Mouse (Mus musculus): ENCODE results near the gene Wasl. TPM values are rescaled to one million over a fixed set of nuclear protein-coding genes. Genes with fewer than 3 reads are reported as not detected.

Wasl gene
- polyA plus RNA-seq, 1 experiment = 198 TPM

- H3K4me3 ChIP-seq (ENCODE audit: low read depth, low read length) = no peak overlapping the region
- TF ChIP-seq POLR2A (IDR thresholded peaks at IDR 0.05; ENCODE audit: low read depth, low read length) = no peak
- no peak for TF ChIP-seq CTCF (IDR thresholded peaks at IDR 0.05; ENCODE audit: extremely low read depth, insufficient read length, insufficient replicate concordance, low read depth, low read length)
- peaks cover 27% of the 10 kb centered on the region for H3K36me3 ChIP-seq (ENCODE audit: control insufficient read depth, insufficient read depth, low read length)
- H3K27me3 ChIP-seq (ENCODE audit: control insufficient read depth, insufficient read depth, low read length) = no peaks in the 10 kb centered on the region
- no peak overlapping the region for H3K27ac ChIP-seq (ENCODE audit: insufficient read depth, low read depth, low read length)
- peaks cover 2% of the 10 kb centered on the region; the same call in 1 of the 2 replicates for H3K4me1 ChIP-seq (ENCODE audit: control insufficient read depth, insufficient read depth, insufficient read length, low read length)
- WGBS = 84% methylated on average over 1 of the region's 1 CpGs
Measured at GRCm38 (mm10) chr6:24628499-24628898, 36.3 kb downstream of the Wasl start.

GRCm38 (mm10) chr6:24627586-24628030, 37.2 kb downstream of the Wasl start:
- Histone ChIP-seq H3K27ac (ENCODE audit: insufficient read depth, low read depth, low read length) (no peak overlapping the region), H3K4me1 (ENCODE audit: control insufficient read depth, insufficient read depth, insufficient read length, low read length) (peaks cover 2% of the 10 kb centered on the region; the same call in 1 of the 2 replicates), H3K4me3 (ENCODE audit: low read depth, low read length) (no peak overlapping the region), H3K27me3 (ENCODE audit: control insufficient read depth, insufficient read depth, low read length) (no peaks in the 10 kb centered on the region), H3K36me3 (ENCODE audit: control insufficient read depth, insufficient read depth, low read length) (peaks cover 27% of the 10 kb centered on the region)
- WGBS = 59% methylated on average over 5 of the region's 5 CpGs
- no peak for TF ChIP-seq POLR2A (IDR thresholded peaks at IDR 0.05; ENCODE audit: low read depth, low read length)
- peak; percentile 22; the same call in 1 of the 2 replicates for TF ChIP-seq CTCF (IDR thresholded peaks at IDR 0.05; ENCODE audit: extremely low read depth, insufficient read length, insufficient replicate concordance, low read depth, low read length)

- H3K36me3 ChIP-seq (ENCODE audit: control insufficient read depth, insufficient read depth, low read length) = peaks cover 38% of the 10 kb centered on the region
- 63% methylated on average over 2 of the region's 2 CpGs for WGBS
- TF ChIP-seq CTCF (IDR thresholded peaks at IDR 0.05; ENCODE audit: extremely low read depth, insufficient read length, insufficient replicate concordance, low read depth, low read length) (no peak), POLR2A (IDR thresholded peaks at IDR 0.05; ENCODE audit: low read depth, low read length) (no peak)
- H3K4me1 ChIP-seq (ENCODE audit: control insufficient read depth, insufficient read depth, insufficient read length, low read length) = no peaks in the 10 kb centered on the region
- no peaks in the 10 kb centered on the region for H3K27me3 ChIP-seq (ENCODE audit: control insufficient read depth, insufficient read depth, low read length)
- H3K27ac ChIP-seq (ENCODE audit: insufficient read depth, low read depth, low read length) = no peak overlapping the region
- H3K4me3 ChIP-seq (ENCODE audit: low read depth, low read length) = no peak overlapping the region
Measured at GRCm38 (mm10) chr6:24622098-24622497, 42.7 kb downstream of the Wasl start.

- Histone ChIP-seq H3K36me3 (ENCODE audit: control insufficient read depth, insufficient read depth, low read length) (peaks cover 43% of the 10 kb centered on the region), H3K4me1 (ENCODE audit: control insufficient read depth, insufficient read depth, insufficient read length, low read length) (no peaks in the 10 kb centered on the region), H3K4me3 (ENCODE audit: low read depth, low read length) (no peak overlapping the region), H3K27me3 (ENCODE audit: control insufficient read depth, insufficient read depth, low read length) (no peaks in the 10 kb centered on the region), H3K27ac (ENCODE audit: insufficient read depth, low read depth, low read length) (no peak overlapping the region)
- TF ChIP-seq POLR2A (IDR thresholded peaks at IDR 0.05; ENCODE audit: low read depth, low read length) (no peak), CTCF (IDR thresholded peaks at IDR 0.05; ENCODE audit: extremely low read depth, insufficient read length, insufficient replicate concordance, low read depth, low read length) (no peak)
- WGBS = 87% methylated on average over 2 of the region's 2 CpGs
Measured at GRCm38 (mm10) chr6:24620936-24621335, 43.9 kb downstream of the Wasl start.

GRCm38 (mm10) chr6:24619285-24620045, 45.3 kb downstream of the Wasl start:
- Histone ChIP-seq H3K4me3 (ENCODE audit: low read depth, low read length) (no peak overlapping the region), H3K4me1 (ENCODE audit: control insufficient read depth, insufficient read depth, insufficient read length, low read length) (no peaks in the 10 kb centered on the region), H3K27me3 (ENCODE audit: control insufficient read depth, insufficient read depth, low read length) (no peaks in the 10 kb centered on the region), H3K27ac (ENCODE audit: insufficient read depth, low read depth, low read length) (no peak overlapping the region), H3K36me3 (ENCODE audit: control insufficient read depth, insufficient read depth, low read length) (peaks cover 45% of the 10 kb centered on the region)
- whole genome bisulfite sequencing = 69% methylated on average over 6 of the region's 6 CpGs
- no peak for TF ChIP-seq POLR2A (IDR thresholded peaks at IDR 0.05; ENCODE audit: low read depth, low read length)
- TF ChIP-seq CTCF (IDR thresholded peaks at IDR 0.05; ENCODE audit: extremely low read depth, insufficient read length, insufficient replicate concordance, low read depth, low read length) = no peak

- Histone ChIP-seq H3K27me3 (ENCODE audit: control insufficient read depth, insufficient read depth, low read length) (no peaks in the 10 kb centered on the region), H3K27ac (ENCODE audit: insufficient read depth, low read depth, low read length) (no peak overlapping the region), H3K4me3 (ENCODE audit: low read depth, low read length) (no peak overlapping the region), H3K4me1 (ENCODE audit: control insufficient read depth, insufficient read depth, insufficient read length, low read length) (no peaks in the 10 kb centered on the region), H3K36me3 (ENCODE audit: control insufficient read depth, insufficient read depth, low read length) (peaks cover 45% of the 10 kb centered on the region)
- TF ChIP-seq POLR2A (IDR thresholded peaks at IDR 0.05; ENCODE audit: low read depth, low read length) (no peak), CTCF (IDR thresholded peaks at IDR 0.05; ENCODE audit: extremely low read depth, insufficient read length, insufficient replicate concordance, low read depth, low read length) (no peak)
- 87% methylated on average over 4 of the region's 4 CpGs for WGBS
Measured at GRCm38 (mm10) chr6:24616746-24617145, 48.1 kb downstream of the Wasl start.

GRCm38 (mm10) chr6:24613918-24614317, 50.9 kb downstream of the Wasl start:
- Histone ChIP-seq H3K4me1 (ENCODE audit: control insufficient read depth, insufficient read depth, insufficient read length, low read length) (no peaks in the 10 kb centered on the region), H3K27ac (ENCODE audit: insufficient read depth, low read depth, low read length) (no peak overlapping the region), H3K4me3 (ENCODE audit: low read depth, low read length) (no peak overlapping the region), H3K27me3 (ENCODE audit: control insufficient read depth, insufficient read depth, low read length) (no peaks in the 10 kb centered on the region), H3K36me3 (ENCODE audit: control insufficient read depth, insufficient read depth, low read length) (peaks cover 34% of the 10 kb centered on the region)
- WGBS = 95% methylated on average over 4 of the region's 4 CpGs
- TF ChIP-seq POLR2A (IDR thresholded peaks at IDR 0.05; ENCODE audit: low read depth, low read length) (no peak), CTCF (IDR thresholded peaks at IDR 0.05; ENCODE audit: extremely low read depth, insufficient read length, insufficient replicate concordance, low read depth, low read length) (no peak)

All from small intestine, adult 2 months (tissue).